Mouse (Mus musculus): ENCODE data around the gene Rad23b. TPM values are rescaled to one million over a fixed set of nuclear protein-coding genes. Genes with fewer than 3 reads are reported as not detected.
"Not testable (repeated sequence)": the region's sequence is repeated elsewhere in the genome, so short reads cannot be mapped to it uniquely, and the experiment has no call there.

Rad23b gene
- total and polyA plus RNA-seq, 2 experiments from 2014 or later: 48.8 to 179 TPM

DNA sequence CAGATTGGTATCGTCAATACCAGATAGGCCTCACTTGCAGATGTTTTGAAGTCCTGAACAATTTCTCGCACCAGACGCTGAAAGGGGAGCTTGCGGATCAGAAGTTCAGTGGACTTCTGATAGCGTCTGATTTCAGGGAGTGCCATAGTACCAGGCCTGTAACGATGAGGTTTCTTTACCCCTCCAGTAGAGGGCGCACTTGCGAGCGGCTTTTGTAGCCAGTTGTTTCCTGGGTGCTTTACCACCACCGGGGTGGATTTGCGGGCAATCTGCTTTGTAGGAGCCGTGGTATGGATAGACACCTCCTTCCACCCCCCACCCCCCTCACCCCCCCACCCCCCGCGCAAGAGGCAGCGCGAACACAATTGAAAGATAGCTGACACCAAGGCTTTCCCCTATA, 59.2 kb downstream of the Rad23b start:
- Histone ChIP-seq H3K9ac (replicated peaks; ENCODE audit: low read depth, low read length) (no peak overlapping the region), H3K36me3 (replicated peaks; ENCODE audit: control insufficient read depth, insufficient read depth, low read length) (no peaks in the 10 kb centered on the region), H3K4me1 (ENCODE audit: control insufficient read depth, insufficient read depth) (no peaks in the 10 kb centered on the region), H3K27me3 (ENCODE audit: control insufficient read depth, insufficient read depth, low read length) (no peaks in the 10 kb centered on the region), H3K9me3 (replicated peaks; ENCODE audit: control insufficient read depth, low read length) (no peaks in the 10 kb centered on the region), H3K4me2 (ENCODE audit: low read depth, low read length) (no peak overlapping the region), H3K27ac (ENCODE audit: low read depth) (no peak overlapping the region), H3K4me3 (ENCODE audit: low read depth, low read length) (no peak overlapping the region)
- no peak for TF ChIP-seq CTCF (IDR thresholded peaks at IDR 0.05; ENCODE audit: low read depth)
- TF ChIP-seq EP300 (IDR thresholded peaks at IDR 0.05; ENCODE audit: low read depth): no peak
- 93% methylated on average over 16 of the region's 16 CpGs for WGBS
- no peak for DNase-seq (ENCODE audit: low spot score)
- no peak for ATAC-seq (ENCODE audit: insufficient read depth, low read depth)

DNA sequence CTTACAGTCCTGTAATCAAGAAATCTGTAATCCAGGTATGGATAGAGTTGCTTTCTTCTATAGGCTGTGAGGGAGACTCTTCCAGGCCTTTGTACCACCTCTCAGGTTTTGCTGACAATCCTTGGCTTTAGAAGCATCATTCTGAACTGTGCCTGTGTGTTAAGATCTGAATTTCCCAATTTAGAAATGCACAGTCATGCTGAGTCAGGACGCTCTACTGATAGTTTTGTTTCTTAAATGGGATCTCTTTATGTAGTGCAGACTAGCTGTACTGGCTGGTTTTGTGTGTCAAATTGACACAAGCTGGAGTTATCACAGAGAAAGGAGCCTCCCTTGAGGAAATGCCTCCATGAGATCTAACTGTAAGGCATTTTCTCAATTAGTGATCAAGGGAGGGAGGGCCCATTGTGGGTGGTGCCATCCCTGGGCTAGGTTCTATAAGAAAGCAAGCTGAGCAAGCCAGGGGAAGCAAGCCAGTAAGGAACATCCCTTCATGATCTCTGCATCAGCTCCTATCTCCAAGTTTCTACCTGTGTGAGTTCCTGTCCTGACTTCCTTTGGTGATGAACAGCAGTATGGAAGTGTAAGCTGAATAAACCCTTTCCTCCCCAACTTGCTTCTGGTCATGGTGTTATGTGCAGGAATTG, 59.9 kb downstream of the Rad23b start:
- not testable (repeated sequence) for H3K36me3 ChIP-seq (replicated peaks; ENCODE audit: control insufficient read depth, insufficient read depth, low read length); H3K9me3 ChIP-seq (replicated peaks; ENCODE audit: control insufficient read depth, low read length); ATAC-seq (ENCODE audit: insufficient read depth, low read depth); H3K4me1 ChIP-seq (ENCODE audit: control insufficient read depth, insufficient read depth); H3K4me3 ChIP-seq (ENCODE audit: low read depth, low read length); H3K9ac ChIP-seq (replicated peaks; ENCODE audit: low read depth, low read length); DNase-seq (ENCODE audit: low spot score); H3K27ac ChIP-seq (ENCODE audit: low read depth); H3K4me2 ChIP-seq (ENCODE audit: low read depth, low read length); H3K27me3 ChIP-seq (ENCODE audit: control insufficient read depth, insufficient read depth, low read length)
- 74% methylated on average over 1 of the region's 1 CpGs for WGBS

DNA sequence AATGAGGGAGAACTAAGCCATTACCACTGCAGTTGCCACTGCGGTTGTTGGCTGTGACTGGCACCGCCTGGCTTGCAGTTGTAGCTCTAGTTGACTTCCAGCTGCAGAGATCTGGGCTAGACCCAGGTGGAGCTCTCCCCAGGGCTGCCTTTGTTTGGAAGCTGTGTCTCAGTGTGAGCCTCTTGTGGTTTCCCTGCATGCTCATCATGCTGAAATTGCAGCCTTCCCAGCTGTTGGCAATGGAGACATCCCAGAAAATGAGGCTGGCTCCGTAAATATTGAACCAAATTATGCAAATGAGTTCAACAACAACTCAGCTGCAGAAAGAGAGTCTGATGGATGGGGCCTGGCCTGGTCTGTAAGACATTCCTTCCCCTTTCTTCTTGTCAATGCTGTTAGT, 66.0 kb downstream of the Rad23b start:
- no peak for ATAC-seq (ENCODE audit: insufficient read depth, low read depth)
- DNase-seq (ENCODE audit: low spot score): no peak
- H3K27me3 ChIP-seq (ENCODE audit: control insufficient read depth, insufficient read depth, low read length): no peaks in the 10 kb centered on the region
- H3K9ac ChIP-seq (replicated peaks; ENCODE audit: low read depth, low read length): no peak overlapping the region
- H3K4me2 ChIP-seq (ENCODE audit: low read depth, low read length): no peak overlapping the region
- no peaks in the 10 kb centered on the region for H3K9me3 ChIP-seq (replicated peaks; ENCODE audit: control insufficient read depth, low read length)
- TF ChIP-seq CTCF (IDR thresholded peaks at IDR 0.05; ENCODE audit: low read depth): no peak
- TF ChIP-seq EP300 (IDR thresholded peaks at IDR 0.05; ENCODE audit: low read depth): no peak
- H3K4me1 ChIP-seq (ENCODE audit: control insufficient read depth, insufficient read depth): no peaks in the 10 kb centered on the region
- 68% methylated on average over 3 of the region's 3 CpGs for WGBS
- H3K4me3 ChIP-seq (ENCODE audit: low read depth, low read length): no peak overlapping the region
- H3K36me3 ChIP-seq (replicated peaks; ENCODE audit: control insufficient read depth, insufficient read depth, low read length): no peaks in the 10 kb centered on the region
- H3K27ac ChIP-seq (ENCODE audit: low read depth): no peak overlapping the region

DNA sequence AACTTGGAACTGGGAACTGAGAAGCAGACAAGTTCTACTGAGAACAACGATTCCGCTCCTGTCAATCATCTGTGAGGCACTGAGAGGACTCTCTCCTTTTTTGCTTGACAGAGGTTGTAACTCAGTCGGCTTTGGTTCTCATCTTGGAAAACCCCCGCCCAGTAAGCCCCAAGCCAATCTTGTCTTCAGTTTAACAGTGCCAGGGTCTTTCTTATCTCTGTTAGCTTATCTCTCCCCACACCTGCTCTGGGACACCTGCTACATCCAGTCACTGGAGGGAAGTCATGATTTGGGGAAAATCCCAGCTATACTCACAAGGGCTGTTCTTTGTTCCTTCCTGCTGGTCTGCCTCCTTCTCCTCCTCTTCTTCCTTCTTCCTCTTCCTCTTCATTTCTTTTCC, 76.4 kb downstream of the Rad23b start:
- H3K27ac ChIP-seq (ENCODE audit: low read depth): no peak overlapping the region
- no peak overlapping the region for H3K4me2 ChIP-seq (ENCODE audit: low read depth, low read length)
- no peaks in the 10 kb centered on the region for H3K27me3 ChIP-seq (ENCODE audit: control insufficient read depth, insufficient read depth, low read length)
- WGBS: 53% methylated on average over 4 of the region's 4 CpGs
- no peak overlapping the region for H3K4me3 ChIP-seq (ENCODE audit: low read depth, low read length)
- no peak for DNase-seq (ENCODE audit: low spot score)
- no peaks in the 10 kb centered on the region for H3K36me3 ChIP-seq (replicated peaks; ENCODE audit: control insufficient read depth, insufficient read depth, low read length)
- ATAC-seq (ENCODE audit: insufficient read depth, low read depth): no peak
- H3K4me1 ChIP-seq (ENCODE audit: control insufficient read depth, insufficient read depth): no peaks in the 10 kb centered on the region
- H3K9ac ChIP-seq (replicated peaks; ENCODE audit: low read depth, low read length): no peak overlapping the region
- no peaks in the 10 kb centered on the region for H3K9me3 ChIP-seq (replicated peaks; ENCODE audit: control insufficient read depth, low read length)
- no peak for TF ChIP-seq EP300 (IDR thresholded peaks at IDR 0.05; ENCODE audit: low read depth)
- TF ChIP-seq CTCF (IDR thresholded peaks at IDR 0.05; ENCODE audit: low read depth): no peak

Other genes starting within 250 kb of the Rad23b start
- 17.9 and 24.6 TPM in 2 replicates for gene Klf4, start 182.4 kb downstream of the Rad23b start, total RNA-seq (2014; rRNA removed; ENCODE audit: low replicate concordance)
- gene Klf4, start 182.4 kb downstream of the Rad23b start, polyA plus RNA-seq (2015; fragmentation: Nextera tagmentation; extraction: Ambion mirVana): 6.2 and 6.5 TPM in 2 replicates